Mouse (Mus musculus): ENCODE measurements around the gene Sorbs1.

DNA sequence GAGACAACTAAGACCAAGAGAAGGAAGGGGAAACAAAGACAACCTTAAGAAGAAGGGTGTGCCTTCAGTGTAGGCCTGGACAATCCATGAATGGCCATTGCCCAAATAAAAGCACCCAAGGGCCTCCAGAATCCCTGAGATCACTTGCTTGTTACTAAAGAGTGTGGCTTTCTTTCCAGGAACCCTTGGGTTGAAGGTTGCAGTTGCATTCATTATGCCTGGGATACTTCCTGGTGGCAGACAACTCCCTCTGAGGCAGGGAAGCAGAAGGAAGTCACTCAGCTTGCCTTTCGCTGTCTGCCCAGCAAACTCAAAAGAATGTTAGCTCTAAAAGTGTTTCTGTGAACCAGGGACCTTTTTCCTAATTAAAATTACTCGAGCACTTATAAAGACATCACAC lies 164.9 kb downstream of the Sorbs1 start:
- no peak for TF ChIP-seq CTCF (IDR thresholded peaks at IDR 0.05; ENCODE audit: borderline replicate concordance, insufficient read depth, low read depth, low read length)
- no peak for TF ChIP-seq POLR2A (IDR thresholded peaks at IDR 0.05; ENCODE audit: borderline replicate concordance, insufficient read depth, low read length)

Measured in cerebellum, adult 2 months (tissue).